Mouse (Mus musculus): ENCODE data around the gene Smurf1. TPM values are rescaled to one million over a fixed set of nuclear protein-coding genes. Genes with fewer than 3 reads are reported as not detected.

Gene Smurf1
- polyA plus RNA-seq, 1 experiment from 2014 or later: 32.3 TPM

GRCm38 (mm10) chr5:144989061-144989405 lies 23.4 kb upstream of the Smurf1 start:
- H3K4me3 ChIP-seq (ENCODE audit: low read depth, low read length): no peak overlapping the region
- H3K27me3 ChIP-seq (ENCODE audit: control insufficient read depth, insufficient read depth, low read depth, low read length): no peaks in the 10 kb centered on the region
- no peaks in the 10 kb centered on the region for H3K9me3 ChIP-seq (replicated peaks; ENCODE audit: control insufficient read depth, low read length, poor library complexity, severe bottlenecking)
- H3K36me3 ChIP-seq (ENCODE audit: control insufficient read depth, insufficient read depth, low read length): no peaks in the 10 kb centered on the region
- ATAC-seq: no peak
- no peak overlapping the region for H3K27ac ChIP-seq (ENCODE audit: low read length)
- WGBS: 94% methylated on average over 4 of the region's 4 CpGs
- H3K4me1 ChIP-seq (ENCODE audit: control insufficient read depth, insufficient read depth, low read length): no peaks in the 10 kb centered on the region
- H3K4me2 ChIP-seq (ENCODE audit: low read length): no peak overlapping the region
- no peak overlapping the region for H3K9ac ChIP-seq (ENCODE audit: low read depth, low read length)

- Histone ChIP-seq H3K4me1 (ENCODE audit: control insufficient read depth, insufficient read depth, low read length) (no peaks in the 10 kb centered on the region), H3K4me3 (ENCODE audit: low read depth, low read length) (no peak overlapping the region), H3K27me3 (ENCODE audit: control insufficient read depth, insufficient read depth, low read depth, low read length) (no peaks in the 10 kb centered on the region), H3K4me2 (ENCODE audit: low read length) (no peak overlapping the region), H3K9ac (ENCODE audit: low read depth, low read length) (no peak overlapping the region), H3K36me3 (ENCODE audit: control insufficient read depth, insufficient read depth, low read length) (no peaks in the 10 kb centered on the region), H3K27ac (ENCODE audit: low read length) (no peak overlapping the region), H3K9me3 (replicated peaks; ENCODE audit: control insufficient read depth, low read length, poor library complexity, severe bottlenecking) (no peaks in the 10 kb centered on the region)
- ATAC-seq: peak; percentile 68; the same call in 1 of the 2 replicates
- 48% methylated on average over 9 of the region's 9 CpGs for whole genome bisulfite sequencing
Observed at GRCm38 (mm10) chr5:144988340-144989060, 22.9 kb upstream of the Smurf1 start.

- ATAC-seq: no peak
- Histone ChIP-seq H3K27me3 (ENCODE audit: control insufficient read depth, insufficient read depth, low read depth, low read length) (no peaks in the 10 kb centered on the region), H3K4me2 (ENCODE audit: low read length) (no peak overlapping the region), H3K4me1 (ENCODE audit: control insufficient read depth, insufficient read depth, low read length) (no peaks in the 10 kb centered on the region), H3K27ac (ENCODE audit: low read length) (no peak overlapping the region), H3K9ac (ENCODE audit: low read depth, low read length) (no peak overlapping the region), H3K9me3 (replicated peaks; ENCODE audit: control insufficient read depth, low read length, poor library complexity, severe bottlenecking) (no peaks in the 10 kb centered on the region), H3K4me3 (ENCODE audit: low read depth, low read length) (no peak overlapping the region), H3K36me3 (ENCODE audit: control insufficient read depth, insufficient read depth, low read length) (no peaks in the 10 kb centered on the region)
- 96% methylated on average over 13 of the region's 13 CpGs for WGBS
Observed at GRCm38 (mm10) chr5:144987561-144987960, 21.9 kb upstream of the Smurf1 start.

DNA sequence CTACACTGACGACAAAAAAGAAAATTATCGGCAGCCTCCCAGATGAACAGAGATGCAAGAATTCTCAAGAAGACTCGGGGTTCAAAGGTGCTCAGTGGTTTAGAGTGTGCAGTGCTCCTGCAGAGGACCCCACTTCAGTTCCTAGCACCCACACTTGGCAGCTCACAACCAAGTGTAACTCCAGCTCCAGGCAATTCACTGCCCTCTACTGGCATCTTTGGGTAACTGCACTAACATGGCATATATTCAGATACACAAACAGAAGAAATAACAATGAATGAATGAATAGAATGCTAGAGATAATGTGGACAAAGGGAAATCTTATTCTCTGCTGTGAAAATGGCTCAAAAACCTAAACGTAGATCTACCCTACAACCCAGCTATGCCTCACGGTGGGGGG lies 19.2 kb upstream of the Smurf1 start:
- 93% methylated on average over 5 of the region's 5 CpGs for WGBS
- H3K36me3 ChIP-seq (ENCODE audit: control insufficient read depth, insufficient read depth, low read length): no peaks in the 10 kb centered on the region

GRCm38 (mm10) chr5:144983227-144983626 lies 17.6 kb upstream of the Smurf1 start:
- H3K9ac ChIP-seq (ENCODE audit: low read depth, low read length): no peak overlapping the region
- H3K4me3 ChIP-seq (ENCODE audit: low read depth, low read length): no peak overlapping the region
- no peak overlapping the region for H3K27ac ChIP-seq (ENCODE audit: low read length)
- no peak for ATAC-seq
- WGBS: 94% methylated on average over 3 of the region's 3 CpGs
- no peaks in the 10 kb centered on the region for H3K4me1 ChIP-seq (ENCODE audit: control insufficient read depth, insufficient read depth, low read length)
- H3K27me3 ChIP-seq (ENCODE audit: control insufficient read depth, insufficient read depth, low read depth, low read length): no peaks in the 10 kb centered on the region
- no peaks in the 10 kb centered on the region for H3K9me3 ChIP-seq (replicated peaks; ENCODE audit: control insufficient read depth, low read length, poor library complexity, severe bottlenecking)
- H3K36me3 ChIP-seq (ENCODE audit: control insufficient read depth, insufficient read depth, low read length): no peaks in the 10 kb centered on the region
- H3K4me2 ChIP-seq (ENCODE audit: low read length): no peak overlapping the region

More for the DNA sequence above, 19.2 kb upstream of the Smurf1 start:
- Histone ChIP-seq H3K4me3 (ENCODE audit: low read depth, low read length) (no peak overlapping the region), H3K4me1 (ENCODE audit: control insufficient read depth, insufficient read depth, low read length) (no peaks in the 10 kb centered on the region), H3K27ac (ENCODE audit: low read length) (no peak overlapping the region), H3K9ac (ENCODE audit: low read depth, low read length) (no peak overlapping the region), H3K9me3 (replicated peaks; ENCODE audit: control insufficient read depth, low read length, poor library complexity, severe bottlenecking) (no peaks in the 10 kb centered on the region), H3K27me3 (ENCODE audit: control insufficient read depth, insufficient read depth, low read depth, low read length) (no peaks in the 10 kb centered on the region), H3K4me2 (ENCODE audit: low read length) (no peak overlapping the region)
- ATAC-seq: no peak

- no peak overlapping the region for H3K9ac ChIP-seq (ENCODE audit: low read depth, low read length)
- no peaks in the 10 kb centered on the region for H3K4me1 ChIP-seq (ENCODE audit: control insufficient read depth, insufficient read depth, low read length)
- no peaks in the 10 kb centered on the region for H3K27me3 ChIP-seq (ENCODE audit: control insufficient read depth, insufficient read depth, low read depth, low read length)
- no peak overlapping the region for H3K4me2 ChIP-seq (ENCODE audit: low read length)
- no peaks in the 10 kb centered on the region for H3K36me3 ChIP-seq (ENCODE audit: control insufficient read depth, insufficient read depth, low read length)
- 90% methylated on average over 6 of the region's 6 CpGs for WGBS
- H3K27ac ChIP-seq (ENCODE audit: low read length): no peak overlapping the region
- no peaks in the 10 kb centered on the region for H3K9me3 ChIP-seq (replicated peaks; ENCODE audit: control insufficient read depth, low read length, poor library complexity, severe bottlenecking)
- H3K4me3 ChIP-seq (ENCODE audit: low read depth, low read length): no peak overlapping the region
- no peak for ATAC-seq
Observed at GRCm38 (mm10) chr5:144979110-144979509, 13.5 kb upstream of the Smurf1 start.

DNA sequence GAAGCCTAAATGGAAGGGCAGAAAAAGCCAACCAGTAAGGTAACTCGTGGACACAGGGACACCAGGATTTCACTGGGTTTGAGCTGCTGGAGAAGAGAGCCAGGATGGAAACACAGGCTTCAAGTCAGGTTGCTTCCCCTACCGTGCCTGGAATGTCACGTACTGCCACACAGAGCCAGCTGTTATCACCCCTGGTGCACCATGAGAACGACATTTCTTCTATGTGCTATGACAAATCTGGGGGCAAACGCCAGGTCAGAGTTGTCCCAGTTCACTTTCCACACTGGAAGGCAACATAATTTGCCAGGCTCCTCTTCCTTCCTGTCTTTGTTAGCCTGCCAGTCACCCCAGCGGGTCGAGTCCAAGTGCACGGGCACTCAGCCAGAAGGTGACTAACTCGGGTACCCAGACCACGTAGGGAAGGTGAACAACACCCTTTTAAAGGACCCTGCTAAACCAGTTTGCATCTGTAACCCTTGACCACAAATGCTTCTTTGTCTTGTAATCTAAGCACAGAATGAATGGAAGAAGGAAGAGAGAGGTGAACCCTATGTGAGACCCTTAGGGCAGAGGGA lies 13.0 kb upstream of the Smurf1 start:
- H3K27ac ChIP-seq (ENCODE audit: low read length): no peak overlapping the region
- 78% methylated on average over 10 of the region's 10 CpGs for WGBS
- no peaks in the 10 kb centered on the region for H3K36me3 ChIP-seq (ENCODE audit: control insufficient read depth, insufficient read depth, low read length)
- ATAC-seq: no peak
- no peak overlapping the region for H3K9ac ChIP-seq (ENCODE audit: low read depth, low read length)
- no peaks in the 10 kb centered on the region for H3K27me3 ChIP-seq (ENCODE audit: control insufficient read depth, insufficient read depth, low read depth, low read length)
- no peaks in the 10 kb centered on the region for H3K9me3 ChIP-seq (replicated peaks; ENCODE audit: control insufficient read depth, low read length, poor library complexity, severe bottlenecking)
- H3K4me1 ChIP-seq (ENCODE audit: control insufficient read depth, insufficient read depth, low read length): no peaks in the 10 kb centered on the region
- H3K4me2 ChIP-seq (ENCODE audit: low read length): no peak overlapping the region
- H3K4me3 ChIP-seq (ENCODE audit: low read depth, low read length): no peak overlapping the region

GRCm38 (mm10) chr5:144971266-144971665 lies 5.6 kb upstream of the Smurf1 start:
- WGBS: 84% methylated on average over 3 of the region's 3 CpGs
- ATAC-seq: no peak

GRCm38 (mm10) chr5:144964872-144965638 lies 592 bp downstream of the Smurf1 start:
- H3K4me1 ChIP-seq (ENCODE audit: control insufficient read depth, insufficient read depth, low read length): peaks cover 31% of the 10 kb centered on the region
- ATAC-seq: peak; percentile 74

More at GRCm38 (mm10) chr5:144971266-144971665, 5.6 kb upstream of the Smurf1 start:
- no peak overlapping the region for H3K4me3 ChIP-seq (ENCODE audit: low read depth, low read length)
- no peak overlapping the region for H3K9ac ChIP-seq (ENCODE audit: low read depth, low read length)
- H3K27ac ChIP-seq (ENCODE audit: low read length): no peak overlapping the region
- H3K36me3 ChIP-seq (ENCODE audit: control insufficient read depth, insufficient read depth, low read length): no peaks in the 10 kb centered on the region
- H3K27me3 ChIP-seq (ENCODE audit: control insufficient read depth, insufficient read depth, low read depth, low read length): no peaks in the 10 kb centered on the region; the same call in 1 of the 2 replicates
- H3K4me1 ChIP-seq (ENCODE audit: control insufficient read depth, insufficient read depth, low read length): peaks cover 5% of the 10 kb centered on the region
- no peak overlapping the region for H3K4me2 ChIP-seq (ENCODE audit: low read length)
- no peaks in the 10 kb centered on the region for H3K9me3 ChIP-seq (replicated peaks; ENCODE audit: control insufficient read depth, low read length, poor library complexity, severe bottlenecking)

More at GRCm38 (mm10) chr5:144964872-144965638, 592 bp downstream of the Smurf1 start:
- H3K27me3 ChIP-seq (ENCODE audit: control insufficient read depth, insufficient read depth, low read depth, low read length): no peaks in the 10 kb centered on the region; the same call in 1 of the 2 replicates
- H3K4me3 ChIP-seq (ENCODE audit: low read depth, low read length): peak overlapping the region; percentile 70
- H3K9me3 ChIP-seq (replicated peaks; ENCODE audit: control insufficient read depth, low read length, poor library complexity, severe bottlenecking): no peaks in the 10 kb centered on the region
- under 1% methylated on average over 23 of the region's 56 CpGs for WGBS
- peak overlapping the region; percentile 84 for H3K27ac ChIP-seq (ENCODE audit: low read length)
- H3K4me2 ChIP-seq (ENCODE audit: low read length): peak overlapping the region; percentile 54
- no peaks in the 10 kb centered on the region for H3K36me3 ChIP-seq (ENCODE audit: control insufficient read depth, insufficient read depth, low read length)
- H3K9ac ChIP-seq (ENCODE audit: low read depth, low read length): peak overlapping the region; percentile 92
